Mouse (Mus musculus) C2C12 (cell line): ENCODE data around the gene Shc2.

ENCODE experiments used
- CTCF ChIP-seq: IDR thresholded peaks from one replicate; pipeline ENCODE4 v1.5.1; 2011; ENCODE audit not compliant: control insufficient read depth, insufficient read depth, insufficient read length
- USF1 ChIP-seq: IDR thresholded peaks from one replicate; pipeline ENCODE4 v1.6.1; 2011; ENCODE audit warnings: low read depth, mild to moderate bottlenecking, control low read depth, moderate library complexity

DNA sequence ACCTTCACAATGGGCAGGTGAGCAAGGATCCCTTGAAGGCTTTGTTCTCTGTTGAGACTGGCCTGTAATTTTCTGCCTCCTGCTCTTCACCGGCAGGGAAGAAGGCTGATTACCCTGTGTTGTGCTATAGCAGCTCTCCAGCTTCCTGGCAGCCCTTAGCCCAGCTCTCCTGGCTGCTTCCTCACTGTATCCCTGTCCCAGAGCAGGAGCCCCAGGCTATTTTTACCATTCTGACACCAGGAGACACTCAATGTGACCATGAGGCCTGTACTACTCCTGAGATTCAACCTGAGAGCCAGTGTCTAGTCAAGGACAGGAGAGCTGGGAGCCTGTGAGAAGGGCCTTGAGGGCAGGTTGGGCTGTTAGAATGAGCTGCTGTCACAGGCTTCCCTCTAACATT lies 49.0 kb upstream of the Shc2 start:
- TF ChIP-seq CTCF (no peak), USF1 (no peak)
